Mouse (Mus musculus): Measurements from ENCODE around the gene Mief1. TPM values are rescaled to one million over a fixed set of nuclear protein-coding genes. Genes with fewer than 3 reads are reported as not detected.

Gene Mief1
- polyA plus RNA-seq, 1 experiment from 2014 or later, result 8.6 TPM

DNA sequence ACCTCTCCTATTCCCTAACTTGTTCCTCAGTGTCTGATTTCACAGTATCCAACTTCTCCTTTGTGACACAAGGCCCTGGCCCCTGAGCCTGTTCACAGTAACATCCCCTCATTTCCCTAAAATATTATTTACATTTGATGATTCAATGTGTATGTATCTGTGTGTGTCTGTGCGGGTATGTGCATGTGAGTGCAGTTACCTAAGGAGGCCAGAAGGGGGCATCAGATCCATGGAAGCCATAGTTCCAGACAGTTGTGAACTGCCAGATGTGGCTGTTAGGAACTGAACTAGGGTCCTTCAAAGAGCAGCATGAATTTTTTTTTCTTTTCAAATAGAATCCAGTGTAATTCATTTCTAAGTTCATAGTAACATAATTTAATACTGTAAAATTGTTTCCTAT is 63.3 kb downstream of the Mief1 start:
- Histone ChIP-seq H3K9me3 (ENCODE audit: low read length) (no peaks in the 10 kb centered on the region), H3K4me1 (ENCODE audit: insufficient read depth) (no peaks in the 10 kb centered on the region), H3K36me3 (replicated peaks; ENCODE audit: insufficient read depth, low read length) (no peaks in the 10 kb centered on the region), H3K9ac (replicated peaks) (no peak overlapping the region), H3K4me2 (ENCODE audit: low read depth, low read length) (no peak overlapping the region), H3K27ac (ENCODE audit: low read depth) (no peak overlapping the region), H3K4me3 (ENCODE audit: low read depth, low read length) (no peak overlapping the region), H3K27me3 (ENCODE audit: insufficient read depth, low read length) (no peaks in the 10 kb centered on the region)
- WGBS (ENCODE audit: insufficient replicate concordance), result 96% methylated on average over 1 of the region's 1 CpGs
- ATAC-seq, result no peak
- TF ChIP-seq CTCF (IDR thresholded peaks at IDR 0.05; ENCODE audit: low read depth), result peak; percentile 44
- no peak for TF ChIP-seq EP300 (IDR thresholded peaks at IDR 0.05; ENCODE audit: low read depth)
- no peak for DNase-seq

Other genes starting within 250 kb of the Mief1 start
- 0.77 and 0.85 TPM in 2 replicates for gene Pdgfb, start 219.0 kb upstream of the Mief1 start, polyA plus RNA-seq (2015; fragmentation: Nextera tagmentation; extraction: Ambion mirVana)
- 10.3 and 10.4 TPM in 2 replicates for gene Syngr1, start 142.7 kb upstream of the Mief1 start, polyA plus RNA-seq (2015; fragmentation: Nextera tagmentation; extraction: Ambion mirVana)
- 394 and 407 TPM in 2 replicates for gene Rpl3, start 142.2 kb upstream of the Mief1 start, polyA plus RNA-seq (2015; fragmentation: Nextera tagmentation; extraction: Ambion mirVana)
- 7.0 and 7.5 TPM in 2 replicates for gene Tab1, start 100.9 kb upstream of the Mief1 start, polyA plus RNA-seq (2015; fragmentation: Nextera tagmentation; extraction: Ambion mirVana)
- 0.12 and 0.14 TPM in 2 replicates for gene Mgat3, start 60.3 kb upstream of the Mief1 start, polyA plus RNA-seq (2015; fragmentation: Nextera tagmentation; extraction: Ambion mirVana)
- gene AC140267.1, start 1.8 kb downstream of the Mief1 start, polyA plus RNA-seq (2015; fragmentation: Nextera tagmentation; extraction: Ambion mirVana), result not detected in 2 replicates
- 64.3 and 65.7 TPM in 2 replicates for gene Atf4, start 21.2 kb downstream of the Mief1 start, polyA plus RNA-seq (2015; fragmentation: Nextera tagmentation; extraction: Ambion mirVana)
- 27.0 and 27.5 TPM in 2 replicates for gene Rps19bp1, start 30.3 kb downstream of the Mief1 start, polyA plus RNA-seq (2015; fragmentation: Nextera tagmentation; extraction: Ambion mirVana)
- gene Cacna1i, start 53.2 kb downstream of the Mief1 start, polyA plus RNA-seq (2015; fragmentation: Nextera tagmentation; extraction: Ambion mirVana), result not detected in 2 replicates

All from liver, postnatal 0 days (tissue).